Mouse (Mus musculus): Measurements from ENCODE around the gene Fzd1.

- no peak for TF ChIP-seq CTCF (IDR thresholded peaks at IDR 0.05; ENCODE audit: low read depth)
- no peak for TF ChIP-seq EP300 (IDR thresholded peaks at IDR 0.05; ENCODE audit: low read depth)
Measured at GRCm38 (mm10) chr5:4788484-4788883, 30.6 kb upstream of the Fzd1 start.

Data from liver, embryonic 14.5 days (tissue).